Mouse (Mus musculus) urinary bladder, postnatal 25 days (tissue): Measurements from ENCODE around the gene Sult1c1.
"Not testable (repeated sequence)": the region's sequence is repeated elsewhere in the genome, so short reads cannot be mapped to it uniquely, and the experiment has no call there.

Experiments used
- DNase-seq: peaks from one replicate; pipeline ENCODE4 v3.0.0; 2022; ENCODE audit warnings: low spot score

Gene Sult1c1

GRCm38 (mm10) chr17:53990574-53990973, at the start of gene Sult1c1:
Gene Sult1c1 (minus strand): TSS chr17:53990674.
- no peak for DNase-seq

GRCm38 (mm10) chr17:54014204-54014603, 23.7 kb upstream of the Sult1c1 start:
- DNase-seq: no peak

GRCm38 (mm10) chr17:54011196-54011595, 20.7 kb upstream of the Sult1c1 start:
- DNase-seq: no peak

GRCm38 (mm10) chr17:54010536-54010935, 20.1 kb upstream of the Sult1c1 start:
- not testable (repeated sequence) for DNase-seq

GRCm38 (mm10) chr17:54003522-54003921, 13.0 kb upstream of the Sult1c1 start:
- DNase-seq: no peak

GRCm38 (mm10) chr17:53973606-53974005, 16.9 kb downstream of the Sult1c1 start:
- DNase-seq: no peak

- DNase-seq: no peak
Observed at GRCm38 (mm10) chr17:53941569-53942162, 48.8 kb downstream of the Sult1c1 start.

GRCm38 (mm10) chr17:53940726-53941125, 49.7 kb downstream of the Sult1c1 start:
- no peak for DNase-seq
